Mouse (Mus musculus) testis, postnatal 10 days (tissue): Measurements from ENCODE around the gene Prss21.

Experiments
- DNase-seq: peaks from one replicate; pipeline ENCODE4 v3.0.0; 2021; ENCODE audit warnings: low spot score

The Prss21 gene

DNA sequence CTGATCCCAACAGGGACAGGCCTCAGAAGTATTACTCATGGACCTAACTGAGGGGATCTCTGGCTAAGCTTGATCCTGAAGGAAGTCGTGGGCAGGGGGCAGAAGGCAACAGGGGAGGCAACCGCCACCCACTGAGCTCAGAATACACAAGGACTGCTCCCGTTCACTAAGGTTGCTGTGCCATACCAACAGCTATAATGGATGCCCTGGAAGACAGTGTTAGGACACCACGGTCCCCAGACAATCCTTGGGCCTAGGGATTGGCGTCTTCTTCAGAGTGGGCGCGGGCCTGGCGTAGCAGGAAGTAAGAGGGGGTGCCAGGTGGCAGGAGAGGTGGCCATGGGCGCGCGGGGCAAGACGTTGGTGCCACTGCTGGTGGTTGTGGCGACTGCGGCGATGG, at the start of gene Prss21:
Gene Prss21, plus strand, starts transcription at position 301 of the 400 bp plus-strand sequence.
- DNase-seq, result no peak

- DNase-seq, result no peak
These were observed 49.3 kb upstream of the Prss21 start for GRCm38 (mm10) chr17:23818579-23818978.

DNA sequence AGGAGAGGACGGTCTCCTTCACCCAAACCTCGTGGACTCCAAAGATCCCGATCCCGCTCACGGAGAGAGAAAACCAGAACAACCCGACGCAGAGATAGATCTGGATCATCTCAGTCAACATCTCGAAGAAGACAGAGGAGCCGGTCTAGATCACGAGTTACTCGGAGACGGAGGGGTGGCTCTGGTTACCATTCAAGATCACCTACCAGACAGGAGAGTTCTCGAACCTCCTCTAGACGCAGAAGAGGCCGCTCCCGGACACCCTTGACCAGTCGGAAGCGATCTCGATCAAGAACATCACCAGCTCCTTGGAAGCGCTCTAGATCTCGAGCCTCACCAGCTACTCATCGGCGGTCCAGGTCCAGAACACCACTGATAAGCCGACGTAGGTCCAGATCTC, 48.6 kb upstream of the Prss21 start:
- peak; percentile 49 for DNase-seq

GRCm38 (mm10) chr17:23820731-23821130, 47.1 kb upstream of the Prss21 start:
- DNase-seq, result no peak

GRCm38 (mm10) chr17:23822094-23822493, 45.8 kb upstream of the Prss21 start:
- peak; percentile 66 for DNase-seq

GRCm38 (mm10) chr17:23823018-23823417, 44.8 kb upstream of the Prss21 start:
- DNase-seq, result peak; percentile 56

DNA sequence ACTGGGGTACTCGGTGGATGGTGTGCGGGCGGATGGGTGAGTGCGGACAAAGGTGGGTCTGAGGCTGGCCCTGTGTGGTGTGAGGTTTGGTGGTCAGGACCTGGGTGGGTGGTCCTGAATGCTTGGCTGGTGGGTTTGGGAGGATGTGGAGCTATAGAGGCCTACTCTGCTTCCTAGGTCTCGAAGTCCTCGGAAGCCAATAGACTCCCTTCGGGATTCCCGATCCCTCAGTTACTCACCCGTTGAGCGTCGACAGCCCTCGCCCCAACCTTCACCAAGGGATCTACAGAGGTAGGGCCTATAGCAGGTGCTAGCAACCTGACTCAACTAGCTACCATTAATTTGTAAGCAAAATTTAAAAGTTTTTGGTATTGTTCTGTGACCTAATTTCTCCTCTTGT, 44.2 kb upstream of the Prss21 start:
- no peak for DNase-seq

GRCm38 (mm10) chr17:23825591-23825990, 42.3 kb upstream of the Prss21 start:
- no peak for DNase-seq

GRCm38 (mm10) chr17:23828271-23829001, 39.4 kb upstream of the Prss21 start:
- DNase-seq, result peak; percentile 73

DNA sequence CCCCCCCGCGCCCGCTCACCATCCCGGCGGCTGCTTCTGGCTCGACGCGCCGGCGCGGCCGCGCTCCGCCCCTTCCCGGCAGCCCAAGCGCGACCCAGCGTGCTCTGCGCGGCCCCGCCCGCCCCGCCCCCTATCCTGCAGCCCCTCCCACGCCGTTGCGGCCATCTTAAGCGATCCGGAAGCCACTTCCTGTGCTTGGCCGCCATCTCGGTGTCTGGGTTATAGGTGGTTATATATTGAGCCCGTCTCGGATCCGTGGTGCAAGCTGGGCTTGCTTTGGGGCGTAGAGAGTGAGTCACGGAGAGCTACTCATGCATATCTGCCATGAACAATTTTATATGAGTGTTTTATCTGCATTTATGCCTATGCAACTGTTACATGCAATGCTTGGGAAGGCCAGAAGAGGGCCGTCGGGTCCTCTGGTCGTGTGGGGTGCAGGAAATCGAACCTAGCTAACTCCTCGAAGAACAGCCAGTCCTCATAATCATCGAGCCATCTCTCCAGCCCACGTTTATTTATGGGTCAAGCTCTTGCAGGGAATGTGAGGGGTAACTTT, 38.7 kb upstream of the Prss21 start, which contains the start of gene Elob:
Gene Elob, minus strand, starts transcription at position 73 of the 556 bp plus-strand sequence.
- DNase-seq, result peak; percentile 89

DNA sequence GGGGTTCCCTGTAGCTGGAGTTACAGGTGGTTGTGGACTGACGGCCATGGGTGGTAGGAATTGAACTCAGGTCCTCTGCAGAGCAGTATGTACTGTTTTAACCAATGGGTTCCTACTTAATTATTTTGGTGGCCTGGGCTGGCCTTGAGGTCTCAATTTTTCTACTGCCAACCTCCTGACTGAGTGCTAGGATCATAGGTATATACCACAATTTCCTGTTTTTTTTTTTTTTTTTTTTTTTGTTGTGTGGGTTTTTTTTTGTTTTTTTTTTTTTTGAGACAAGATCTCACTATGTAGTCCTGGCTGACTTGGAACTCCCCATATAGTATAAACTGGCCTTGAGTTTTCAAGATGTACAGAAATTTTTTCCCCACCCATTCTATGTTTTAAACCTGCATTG, 36.7 kb upstream of the Prss21 start:
- DNase-seq, result no peak

- DNase-seq, result no peak
These were observed 31.8 kb upstream of the Prss21 start, which contains the start of gene Prss33 for GRCm38 (mm10) chr17:23836006-23836575. Prss33 (minus strand) TSS chr17:23836056.

GRCm38 (mm10) chr17:23841145-23841544, 26.7 kb upstream of the Prss21 start:
- DNase-seq, result peak; percentile 77

DNA sequence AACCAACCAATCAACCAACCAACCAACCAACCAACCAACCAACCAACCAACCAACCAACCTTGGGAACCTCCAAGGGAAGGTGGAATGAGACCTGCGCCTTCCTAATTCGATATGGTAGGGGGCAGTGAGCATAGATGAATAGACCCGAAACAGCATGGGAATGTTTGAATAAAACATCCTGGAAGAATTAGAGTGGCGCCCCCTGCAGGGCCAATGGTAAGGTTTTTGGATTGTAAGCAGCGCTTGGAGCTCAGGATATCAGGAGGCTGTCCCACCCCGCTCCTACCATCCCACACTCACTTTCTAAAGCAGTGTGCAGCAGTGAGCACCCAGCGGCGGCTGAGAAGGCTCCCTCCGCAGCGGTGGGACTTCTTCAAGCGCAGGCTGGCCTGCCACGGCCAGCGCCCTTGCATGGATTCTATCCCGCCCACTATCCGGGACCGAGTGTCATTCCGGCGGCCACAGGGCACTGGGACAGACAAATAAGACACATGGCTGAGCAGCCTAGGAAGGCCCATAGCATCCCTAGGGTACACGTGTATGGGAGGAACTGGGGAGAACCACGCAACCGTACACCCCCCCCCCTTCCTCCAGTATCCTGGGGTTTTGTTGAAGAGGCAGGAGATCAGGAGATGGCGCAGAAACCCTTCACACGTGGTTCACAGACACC, 24.6 kb upstream of the Prss21 start:
- DNase-seq, result no peak

GRCm38 (mm10) chr17:23843812-23844273, 24.0 kb upstream of the Prss21 start, which contains the start of the genes Prss32 and Prss41:
Prss32 (plus strand) TSS chr17:23843855.
Prss41 (minus strand) TSS chr17:23844172.
- peak; percentile 81 for DNase-seq

DNA sequence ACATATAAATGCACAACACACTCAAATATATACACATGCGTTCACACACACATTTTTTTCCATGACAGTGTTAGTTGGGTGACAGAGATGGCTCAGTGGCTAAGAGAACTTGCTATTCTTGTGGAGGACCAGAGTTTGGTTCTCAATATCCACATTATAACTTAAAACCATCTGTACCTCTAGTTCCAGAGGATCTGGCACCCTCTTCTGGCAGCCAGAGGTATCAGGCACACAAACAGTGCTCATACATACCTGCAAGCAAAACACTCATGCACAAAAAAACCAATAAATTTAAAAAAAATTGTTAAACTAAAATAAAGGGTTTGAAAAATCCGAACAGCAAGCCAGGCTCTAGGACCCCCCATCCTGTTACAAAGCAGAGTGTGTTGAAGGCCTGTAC, 17.8 kb upstream of the Prss21 start:
- no peak for DNase-seq

GRCm38 (mm10) chr17:23850853-23851749, 16.8 kb upstream of the Prss21 start:
- DNase-seq, result peak; percentile 86

GRCm38 (mm10) chr17:23853292-23853691, 14.6 kb upstream of the Prss21 start:
- DNase-seq, result peak; percentile 84

- no peak for DNase-seq
These were observed 13.6 kb upstream of the Prss21 start for GRCm38 (mm10) chr17:23854229-23854765.

DNA sequence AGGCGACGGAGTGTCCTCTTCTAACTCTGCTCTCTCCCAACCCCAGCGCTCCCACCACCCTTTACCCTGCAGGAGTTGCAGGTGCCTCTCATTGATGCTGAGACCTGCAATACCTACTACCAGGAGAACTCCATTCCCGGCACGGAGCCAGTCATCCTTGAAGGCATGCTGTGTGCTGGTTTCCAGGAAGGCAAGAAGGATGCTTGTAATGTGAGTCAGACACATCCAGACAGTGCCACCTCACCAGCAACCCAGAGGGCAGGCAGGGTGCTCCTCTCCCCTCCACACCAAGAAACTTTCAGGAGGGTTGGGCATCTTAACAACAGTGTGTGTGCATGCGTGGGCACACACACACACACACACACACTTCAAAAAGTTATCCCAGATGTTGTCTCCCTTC, 10.7 kb upstream of the Prss21 start:
- DNase-seq, result no peak

GRCm38 (mm10) chr17:23857913-23858312, 9.9 kb upstream of the Prss21 start:
- DNase-seq, result no peak
